In the genomic region with DNA sequence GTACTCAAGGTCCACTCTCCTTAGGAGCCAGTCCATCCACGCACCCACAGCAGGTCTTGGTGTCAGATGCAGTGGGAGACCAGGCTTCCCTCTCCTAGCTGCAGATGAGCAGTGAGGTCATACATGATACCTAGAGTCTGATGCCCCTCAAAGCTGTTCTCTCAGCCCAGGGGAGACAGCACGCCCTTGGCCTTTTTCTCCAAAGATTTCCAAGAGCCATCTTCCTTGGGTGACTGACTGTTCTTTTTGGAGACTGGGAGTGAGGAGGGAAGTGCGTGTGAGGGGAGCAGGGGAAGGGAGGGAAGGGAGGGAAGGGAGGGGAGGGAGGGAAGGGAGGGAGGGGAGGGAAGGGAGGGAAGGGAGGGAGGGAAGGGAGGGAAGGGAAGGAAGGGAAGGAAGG, we compare ENCODE assay signal across 11 mouse cellular contexts.
A peak's percentile ranks its signal among the peaks of the same experiment; 100 is the strongest.
DNase-seq lines count a peak whose midpoint lies in the region; ATAC-seq and TF ChIP-seq lines count a peak whose summit lies in the region.
"Had no signal": no experiment of that assay in that cellular context is flagged by ENCODE, and none has a peak within 500 bp of the region (broad histone marks: within the 10 kb centered on the region; RNA-seq: fewer than 3 reads in every experiment).

No protein-coding gene starts in this region.

- H3K4me1 ChIP-seq in intestine, postnatal 0 days (replicated peaks; ENCODE audit: control insufficient read depth, insufficient read depth, low read length): peaks cover 14% of the 10 kb centered on the region
- peaks cover 38% of the 10 kb centered on the region for H3K4me1 ChIP-seq in intestine, embryonic 16.5 days (ENCODE audit: control insufficient read depth, insufficient read depth, low read length)
- peaks cover 46% of the 10 kb centered on the region for H3K4me1 ChIP-seq in forebrain, embryonic 15.5 days
- peaks cover 33% of the 10 kb centered on the region for H3K4me1 ChIP-seq in midbrain, embryonic 16.5 days (ENCODE audit: control insufficient read depth, insufficient read depth, low read length)

- H3K27ac ChIP-seq in intestine, postnatal 0 days (ENCODE audit: low read depth, low read length): peak overlapping the region; percentile 42
- H3K27ac ChIP-seq in intestine, embryonic 16.5 days (ENCODE audit: low read length): no peak overlapping the region
- H3K27ac ChIP-seq in forebrain, embryonic 15.5 days (replicated peaks): peak overlapping the region; percentile 65; the same call in 1 of the 2 replicates
- peak overlapping the region; percentile 51 for H3K27ac ChIP-seq in midbrain, embryonic 16.5 days (ENCODE audit: low read length)

- no peak overlapping the region for H3K4me2 ChIP-seq in intestine, postnatal 0 days (replicated peaks; ENCODE audit: low read depth)
- no peak overlapping the region for H3K4me2 ChIP-seq in intestine, embryonic 16.5 days (ENCODE audit: low read depth, low read length)
- H3K4me2 ChIP-seq in forebrain, embryonic 15.5 days (replicated peaks): no peak overlapping the region
- H3K4me2 ChIP-seq in midbrain, embryonic 16.5 days (ENCODE audit: low read length): no peak overlapping the region

- no peak overlapping the region for H3K9ac ChIP-seq in intestine, postnatal 0 days (ENCODE audit: low read depth, low read length)
- H3K9ac ChIP-seq in intestine, embryonic 16.5 days (ENCODE audit: low read depth, low read length): no peak overlapping the region
- H3K9ac ChIP-seq in forebrain, embryonic 15.5 days (replicated peaks): no peak overlapping the region
- H3K9ac ChIP-seq in midbrain, embryonic 16.5 days (ENCODE audit: low read depth, low read length): no peak overlapping the region

- H3K9me3 ChIP-seq in intestine, postnatal 0 days (ENCODE audit: control insufficient read depth): no peaks in the 10 kb centered on the region
- no peaks in the 10 kb centered on the region for H3K9me3 ChIP-seq in intestine, embryonic 16.5 days (ENCODE audit: control insufficient read depth, low read length)
- no peaks in the 10 kb centered on the region for H3K9me3 ChIP-seq in forebrain, embryonic 15.5 days
- no peaks in the 10 kb centered on the region for H3K9me3 ChIP-seq in midbrain, embryonic 16.5 days (replicated peaks; ENCODE audit: control insufficient read depth, low read length, poor library complexity, severe bottlenecking)

- H3K27me3 ChIP-seq in intestine, postnatal 0 days (replicated peaks; ENCODE audit: control insufficient read depth, insufficient read depth, low read length): no peaks in the 10 kb centered on the region
- H3K27me3 ChIP-seq in intestine, embryonic 16.5 days (replicated peaks; ENCODE audit: control insufficient read depth, insufficient read depth, low read length): no peaks in the 10 kb centered on the region
- H3K27me3 ChIP-seq in forebrain, embryonic 15.5 days: no peaks in the 10 kb centered on the region
- no peaks in the 10 kb centered on the region for H3K27me3 ChIP-seq in midbrain, embryonic 16.5 days (ENCODE audit: control insufficient read depth, insufficient read depth, low read depth, low read length)

- H3K36me3 ChIP-seq in intestine, postnatal 0 days (ENCODE audit: control insufficient read depth, insufficient read depth): no peaks in the 10 kb centered on the region
- H3K36me3 ChIP-seq in intestine, embryonic 16.5 days (ENCODE audit: control insufficient read depth, insufficient read depth, low read length): no peaks in the 10 kb centered on the region
- H3K36me3 ChIP-seq in forebrain, embryonic 15.5 days: no peaks in the 10 kb centered on the region
- no peaks in the 10 kb centered on the region for H3K36me3 ChIP-seq in midbrain, embryonic 16.5 days (ENCODE audit: control insufficient read depth, insufficient read depth, low read length)

- TF ChIP-seq CTCF in intestine, postnatal 0 days (IDR thresholded peaks at IDR 0.05; ENCODE audit: low read depth): no peak

- no peak overlapping the region for H3K4me3 ChIP-seq in intestine, postnatal 0 days (ENCODE audit: low read depth, low read length)
- no peak overlapping the region for H3K4me3 ChIP-seq in intestine, embryonic 16.5 days (ENCODE audit: low read length)
- H3K4me3 ChIP-seq in forebrain, embryonic 15.5 days: no peak overlapping the region
- H3K4me3 ChIP-seq in midbrain, embryonic 16.5 days (ENCODE audit: low read depth, low read length): no peak overlapping the region
- H3K4me3 ChIP-seq: myocyte had no signal

- DNase-seq in ZHBTc4 (ENCODE audit: low read depth, low spot score): peak; percentile 62
- DNase-seq in spleen, adult 12 weeks (ENCODE audit: low spot score): no peak
- no peak for DNase-seq in thymus, adult 18-20 months
- no peak for DNase-seq in left cerebral cortex, adult 11 months (ENCODE audit: low spot score)
- DNase-seq: right cerebral cortex, postnatal 25 days; thymus, adult 2 months had no signal

- no peak for ATAC-seq in intestine, postnatal 0 days
- ATAC-seq in intestine, embryonic 16.5 days: no peak
- no peak for ATAC-seq in forebrain, embryonic 15.5 days (replicated peaks)
- no peak for ATAC-seq in midbrain, embryonic 16.5 days

- 76% methylated on average over 3 of the region's 3 CpGs for WGBS in intestine, postnatal 0 days
- 80% methylated on average over 2 of the region's 3 CpGs for WGBS in intestine, embryonic 16.5 days
- 69% methylated on average over 2 of the region's 3 CpGs for WGBS in forebrain, embryonic 15.5 days
- 71% methylated on average over 2 of the region's 3 CpGs for WGBS in midbrain, embryonic 16.5 days
